Mouse (Mus musculus) CD4-positive, CD25-positive, alpha-beta regulatory T cell, adult 2 months (primary cell): ENCODE data around the gene Irak3.
A peak's percentile ranks its signal among the peaks of the same experiment; 100 is the strongest.

Source experiments
- DNase-seq: peaks from one replicate; pipeline ENCODE4 v3.0.0-alpha.2; 2012; ENCODE audit warnings: low read depth, low spot score

Gene Irak3

DNA sequence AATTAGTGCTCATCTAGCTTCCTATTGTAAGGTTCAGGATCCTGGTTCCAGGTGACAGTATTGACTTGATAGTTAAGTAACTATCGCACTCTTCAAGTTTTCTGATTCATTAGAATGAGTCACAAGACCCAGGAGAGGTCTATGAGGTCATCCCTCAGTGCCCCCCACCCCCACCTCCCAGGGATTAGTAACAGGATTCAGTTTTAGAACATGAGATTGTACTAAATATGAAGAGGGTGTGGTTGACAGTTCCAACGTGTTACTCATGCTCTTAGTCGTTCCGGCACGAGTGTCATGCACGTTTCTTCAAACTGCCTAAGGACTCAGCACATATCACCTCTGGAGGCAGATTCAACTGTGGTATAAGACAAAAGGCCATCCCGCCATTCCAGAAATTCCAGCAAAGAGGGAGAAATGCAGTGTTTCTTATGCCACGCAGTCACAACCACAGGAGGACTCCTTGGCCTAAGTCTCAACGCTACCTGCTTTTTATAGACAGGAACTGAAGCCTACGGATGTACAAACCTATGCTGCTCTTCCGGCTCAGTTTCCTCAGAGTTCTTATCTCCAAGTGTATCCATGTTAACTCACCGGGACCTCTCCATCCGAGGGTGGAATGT lies 2.8 kb upstream of the Irak3 start:
- no peak for DNase-seq

DNA sequence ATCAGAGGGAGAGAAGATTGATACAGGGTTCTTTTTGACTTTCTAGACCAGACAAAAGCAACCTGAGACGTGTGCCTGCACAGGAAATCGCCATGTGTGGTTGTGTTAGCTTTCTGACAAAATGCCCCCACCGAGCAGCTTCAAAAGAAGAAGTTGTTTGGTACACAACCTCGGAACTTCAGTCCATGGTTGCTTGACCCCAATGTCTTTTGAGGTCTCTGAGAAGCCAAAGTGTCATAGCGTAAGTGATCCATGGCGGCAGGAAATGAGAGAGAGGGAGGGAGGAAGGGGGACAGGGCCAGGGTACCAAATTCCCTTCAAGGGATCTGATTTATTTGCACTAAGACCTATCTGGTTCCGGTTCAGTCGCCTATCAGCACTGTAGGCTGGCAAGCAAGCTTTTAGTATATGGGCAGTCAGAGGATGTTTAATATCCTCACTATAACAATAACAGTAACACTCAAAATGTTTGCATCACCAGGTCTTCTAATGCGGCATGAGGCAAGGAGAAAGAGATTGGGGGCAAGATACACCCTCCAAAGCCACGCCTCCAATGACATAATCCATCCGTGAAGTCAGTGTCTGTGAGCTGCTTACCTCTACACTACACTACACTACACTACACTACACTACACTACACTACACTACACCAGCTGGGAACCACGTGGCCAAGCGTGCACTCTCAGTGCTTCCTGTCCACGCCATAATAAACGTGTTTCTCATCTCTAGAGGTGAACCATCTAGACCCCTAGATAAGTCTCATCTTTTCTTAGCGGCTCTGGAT lies 729 bp upstream of the Irak3 start:
- DNase-seq = no peak

DNA sequence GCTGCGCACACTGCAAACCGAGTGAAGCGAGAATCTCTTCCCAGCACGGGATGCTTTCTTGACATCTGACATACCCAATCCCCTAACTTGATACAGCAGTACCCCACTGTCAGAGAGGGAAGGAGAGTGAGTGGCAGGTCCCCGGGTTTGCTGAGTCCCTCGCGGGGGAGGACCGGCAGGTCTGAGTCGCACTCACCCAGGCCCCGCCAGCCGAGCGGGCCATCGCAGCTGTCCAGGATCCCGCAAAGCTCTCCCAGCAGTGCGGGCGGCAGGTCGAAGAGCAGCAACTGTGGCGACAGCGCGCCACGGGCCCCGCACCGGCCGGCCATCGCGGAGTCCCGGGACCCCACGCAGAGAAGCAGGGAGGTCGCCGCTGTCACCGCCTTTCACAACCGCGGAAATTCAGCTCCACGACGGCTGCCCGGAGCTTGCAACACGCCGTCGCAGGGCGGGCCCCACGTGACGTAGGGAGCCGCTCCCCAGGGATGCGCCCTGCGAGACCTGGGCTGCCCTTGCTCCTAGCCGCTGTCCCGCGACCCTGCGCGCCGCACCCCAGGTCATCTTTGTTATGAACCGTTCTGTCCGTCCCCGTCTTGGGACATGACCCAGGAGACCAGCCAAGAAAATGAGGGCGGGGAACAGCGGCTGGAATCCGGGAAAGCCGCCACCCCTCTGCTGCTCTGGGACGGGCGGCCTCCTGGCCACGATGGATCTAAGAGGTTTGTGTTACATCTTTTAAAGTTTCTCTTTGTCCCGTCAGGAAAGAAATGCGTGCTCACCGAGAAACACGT lies 604 bp downstream of the Irak3 start, which contains the start of gene Tmbim4:
Gene Tmbim4 (plus strand): TSS at position 460 of the 791 bp plus-strand sequence.
- DNase-seq = peak; percentile 72

DNA sequence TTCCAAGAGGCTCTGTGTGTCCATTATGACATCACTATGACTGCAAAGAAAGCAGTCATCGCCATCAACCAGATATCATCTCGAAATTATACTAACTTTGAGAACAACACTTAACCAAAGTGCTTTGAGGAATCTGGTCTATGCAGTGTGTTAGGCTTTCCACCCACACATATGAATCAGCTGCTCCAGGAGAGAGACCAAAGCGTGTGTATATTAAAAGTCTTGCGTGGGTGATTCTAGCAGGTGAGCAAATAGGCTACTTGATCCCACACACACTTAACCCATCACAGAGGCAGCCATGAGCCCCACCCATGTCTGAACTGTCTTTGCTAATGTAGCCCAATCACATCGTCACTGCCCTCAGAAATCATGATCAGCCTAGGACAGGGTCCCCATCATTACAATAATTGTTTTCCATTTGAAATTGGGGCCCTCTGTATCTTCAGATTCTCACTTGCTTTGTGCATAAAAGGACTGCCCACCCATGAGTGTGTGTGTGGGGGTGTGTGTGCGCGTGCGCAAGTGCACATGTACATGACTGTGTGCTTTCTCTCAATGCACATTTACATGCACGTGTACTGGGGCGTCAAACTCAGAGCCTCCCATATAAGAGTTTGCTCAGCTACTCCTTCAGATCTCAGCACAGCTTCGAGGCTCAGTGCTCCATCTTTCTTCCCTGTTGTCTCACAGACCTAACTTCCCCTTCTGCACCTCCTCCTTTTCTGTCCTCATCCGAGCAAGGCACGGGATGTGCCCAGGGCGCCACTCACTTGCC lies 4.7 kb downstream of the Irak3 start:
- DNase-seq = peak; percentile 54

DNA sequence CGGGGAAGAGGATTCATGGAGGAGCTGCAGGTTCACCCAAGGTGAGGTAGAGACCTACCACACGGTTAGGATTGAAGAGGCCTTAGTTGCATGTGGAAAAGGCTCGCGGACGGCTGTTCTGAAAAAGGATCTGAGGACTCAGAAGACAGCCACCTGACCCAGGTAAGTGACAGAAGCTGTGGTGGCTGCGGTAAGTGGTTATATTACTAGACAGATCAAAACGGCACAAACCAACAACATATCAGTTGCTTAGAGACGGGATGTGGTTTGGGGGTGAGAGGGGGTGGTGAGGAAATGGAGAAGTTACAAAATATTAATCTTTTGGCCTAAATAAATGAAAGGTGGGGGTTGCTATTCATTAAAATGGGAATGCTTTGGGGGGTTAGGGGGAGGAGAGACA lies 8.7 kb downstream of the Irak3 start:
- peak; percentile 80 for DNase-seq

DNA sequence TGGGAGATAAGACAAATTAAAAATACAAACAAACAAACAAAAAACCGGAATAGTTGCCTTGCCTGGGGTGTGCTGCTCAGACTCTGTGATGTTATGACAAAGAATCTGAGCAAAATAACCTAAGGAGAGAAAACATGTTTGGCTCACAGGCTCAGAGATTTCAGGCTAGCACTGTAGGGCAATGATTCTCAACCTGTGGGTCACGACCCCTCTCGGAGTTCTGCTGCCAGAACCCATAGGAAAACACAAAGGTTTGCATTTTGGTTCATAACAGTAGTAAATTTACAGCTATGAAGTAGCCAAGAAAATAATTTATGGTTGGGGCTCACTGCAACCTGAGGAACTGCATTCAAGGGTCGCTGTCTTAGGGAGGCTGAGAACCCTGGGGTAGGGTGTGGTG lies 9.7 kb downstream of the Irak3 start:
- no peak for DNase-seq

DNA sequence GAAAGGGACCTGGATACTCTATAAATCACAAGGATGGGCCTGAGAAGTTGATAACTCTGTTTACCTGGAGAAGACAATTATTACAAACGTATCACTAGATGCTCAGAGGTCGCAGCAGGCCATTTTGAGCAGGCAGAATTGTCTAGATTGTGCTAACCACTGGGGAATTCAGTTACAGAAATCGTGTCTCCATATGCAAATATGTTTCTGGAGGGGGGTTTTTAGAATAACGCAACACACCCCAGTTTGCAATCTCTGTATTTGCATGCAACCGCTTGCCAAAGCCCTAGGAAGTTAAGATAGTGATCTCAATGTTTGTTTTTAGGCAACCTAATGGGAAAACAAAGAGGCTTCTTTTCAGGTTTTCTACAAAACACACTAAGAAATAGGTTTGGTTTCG lies 10.8 kb downstream of the Irak3 start:
- peak; percentile 35 for DNase-seq

DNA sequence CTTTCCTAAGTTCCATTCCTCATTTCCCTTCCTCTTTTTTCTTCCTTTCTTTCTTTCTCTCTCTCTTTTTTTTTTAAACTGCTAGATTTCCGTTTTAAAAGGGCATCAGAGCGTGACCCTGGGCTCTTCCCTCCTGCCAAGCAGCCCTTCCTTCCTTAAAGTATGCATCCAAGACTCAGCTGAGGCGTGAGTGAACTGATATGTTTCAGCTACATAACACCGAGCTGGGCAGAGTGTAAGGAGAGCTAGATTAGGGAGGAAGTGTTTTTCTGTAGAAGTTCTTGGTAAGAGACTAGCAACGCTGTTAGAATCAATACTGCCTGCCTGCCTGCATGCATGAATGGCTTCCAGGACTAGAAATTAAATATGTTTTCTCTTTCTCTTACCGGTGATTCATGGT lies 12.1 kb downstream of the Irak3 start:
- no peak for DNase-seq

DNA sequence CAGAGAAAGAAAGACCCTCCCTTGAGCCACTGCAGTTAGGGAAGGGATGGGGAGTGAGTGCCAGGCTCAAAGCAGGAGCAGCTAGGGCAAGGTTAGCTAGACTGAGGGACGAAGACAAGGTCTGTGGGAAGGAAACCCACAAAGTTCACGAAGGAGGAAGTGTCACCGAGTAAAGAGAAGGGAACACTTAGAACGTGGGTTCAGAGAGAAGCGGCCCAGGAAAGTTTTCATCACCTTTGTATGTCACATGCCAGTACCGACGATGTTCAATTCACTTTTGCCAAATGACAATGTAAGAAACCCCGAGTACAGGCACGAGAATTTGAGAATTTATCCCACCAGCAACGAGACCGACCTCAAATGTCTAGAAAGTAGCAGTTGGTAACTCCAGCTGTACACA lies 12.7 kb downstream of the Irak3 start:
- peak; percentile 35 for DNase-seq

DNA sequence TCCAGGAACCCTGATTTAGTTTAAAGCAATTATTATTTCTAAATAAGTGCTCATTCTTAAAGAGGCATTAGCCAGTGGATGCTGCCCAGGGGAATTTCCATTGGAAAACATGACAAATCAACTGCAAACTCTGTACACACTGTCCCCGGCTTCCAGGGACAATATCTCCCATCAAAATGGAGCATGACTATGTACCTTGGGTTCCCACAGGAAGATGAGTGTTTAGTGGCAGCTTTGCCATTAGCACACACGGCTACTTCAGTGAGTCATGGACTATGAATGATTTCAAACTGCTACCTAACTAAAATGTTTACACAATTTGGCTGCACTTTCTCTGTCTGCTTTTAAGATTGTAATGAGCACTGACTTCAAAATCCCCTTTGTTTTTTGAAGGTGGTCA lies 13.4 kb downstream of the Irak3 start:
- no peak for DNase-seq

DNA sequence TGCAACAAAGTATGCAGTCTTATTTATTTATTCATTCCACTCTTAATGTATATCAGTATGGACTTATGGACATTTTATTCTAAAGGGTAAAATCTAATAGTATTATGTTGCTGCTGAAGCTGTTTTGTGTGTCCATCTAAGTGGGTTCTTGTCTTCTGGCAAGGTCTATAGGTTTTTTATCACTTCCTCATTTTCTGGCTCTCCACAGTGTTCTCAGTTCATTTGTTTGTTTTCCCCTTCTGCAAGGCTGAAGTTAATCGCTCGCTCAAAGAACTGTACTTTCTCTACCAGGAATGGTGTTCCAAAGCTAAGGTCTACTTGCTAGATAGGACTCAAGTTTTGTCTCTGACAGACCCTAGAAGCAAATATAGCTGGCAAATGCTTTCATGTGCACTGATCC lies 18.6 kb downstream of the Irak3 start:
- DNase-seq = no peak

DNA sequence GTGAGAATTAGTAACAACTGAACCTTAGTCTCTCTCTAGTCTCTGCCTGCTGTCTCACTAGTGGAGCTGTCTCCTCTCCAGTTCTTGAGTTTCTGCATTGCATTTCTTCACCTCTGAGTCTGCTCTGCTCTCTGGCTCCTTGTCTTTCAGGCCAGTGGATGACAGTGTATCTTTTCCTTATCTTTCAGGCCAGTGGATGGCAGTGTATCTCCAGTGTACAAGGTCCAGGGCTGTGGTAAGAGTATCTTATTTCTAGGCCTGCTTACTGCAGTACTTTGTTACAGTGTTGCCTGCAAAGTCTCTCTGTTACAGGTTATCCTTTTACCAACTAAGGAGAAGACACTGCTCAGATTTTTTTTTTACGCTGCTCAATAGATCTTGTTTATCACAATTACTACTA lies 19.0 kb downstream of the Irak3 start:
- DNase-seq = peak; percentile 58

DNA sequence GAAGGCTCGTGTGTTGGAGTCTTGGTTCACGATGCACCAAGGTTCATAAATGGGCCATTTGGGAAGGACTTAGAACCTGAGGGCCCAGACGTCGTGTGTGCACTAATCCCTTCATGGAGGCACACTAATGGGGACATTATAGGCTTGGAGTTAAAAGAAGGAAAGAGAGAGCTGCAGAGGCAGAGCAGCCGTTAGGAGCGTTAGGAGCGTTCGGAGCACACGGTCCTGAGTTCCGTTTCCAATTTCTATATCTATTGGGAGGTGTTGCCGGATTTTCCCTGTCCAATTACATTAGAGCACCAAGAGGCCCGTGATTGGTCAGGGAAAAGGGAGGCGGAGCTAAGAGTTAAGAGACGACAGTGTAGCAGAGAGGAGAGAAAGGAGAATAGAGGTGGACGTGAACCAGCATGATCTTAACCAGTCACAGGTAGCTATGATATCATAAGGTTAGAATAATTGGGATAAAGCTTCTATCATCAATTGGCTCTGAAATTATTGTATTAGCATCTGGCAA lies 27.7 kb downstream of the Irak3 start:
- no peak for DNase-seq

DNA sequence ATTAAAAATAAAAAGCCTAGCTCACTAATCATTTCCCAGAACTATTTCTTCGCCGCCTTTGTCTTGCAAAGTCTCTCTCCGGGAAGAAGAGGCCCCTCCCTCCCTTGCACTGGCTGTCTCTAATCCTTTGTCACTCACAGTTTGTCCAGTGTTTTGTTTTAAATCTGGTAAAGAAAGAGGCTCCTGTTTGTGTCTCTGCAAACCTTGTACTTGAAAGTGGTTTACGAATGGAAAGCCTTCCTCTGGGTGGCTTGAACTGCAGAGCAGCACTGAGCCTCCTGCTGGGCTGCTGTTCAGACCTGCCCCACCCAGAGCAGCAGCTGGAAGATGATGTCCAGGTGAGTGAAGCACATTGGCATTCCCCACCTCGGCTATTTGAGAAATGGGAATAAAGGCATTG lies 30.6 kb downstream of the Irak3 start:
- no peak for DNase-seq

DNA sequence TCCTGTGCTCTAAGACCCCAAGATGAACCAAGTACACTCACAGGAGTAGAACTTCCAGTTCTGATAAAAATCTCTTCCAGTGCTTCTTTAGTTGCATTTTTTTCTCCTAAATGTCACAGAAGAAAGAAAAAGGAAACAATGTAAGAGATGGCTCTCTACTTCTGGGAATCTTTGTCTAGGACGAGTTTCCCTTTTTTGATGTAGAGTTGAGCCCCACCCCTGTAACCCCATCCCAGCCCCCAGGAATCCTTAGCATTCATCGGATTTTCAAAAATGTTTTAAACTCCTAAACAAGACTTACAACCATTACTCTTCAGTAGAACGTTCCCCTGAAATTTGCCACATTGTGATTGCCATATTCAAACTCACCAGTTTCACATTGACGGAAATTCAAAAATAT lies 31.7 kb downstream of the Irak3 start:
- no peak for DNase-seq

DNA sequence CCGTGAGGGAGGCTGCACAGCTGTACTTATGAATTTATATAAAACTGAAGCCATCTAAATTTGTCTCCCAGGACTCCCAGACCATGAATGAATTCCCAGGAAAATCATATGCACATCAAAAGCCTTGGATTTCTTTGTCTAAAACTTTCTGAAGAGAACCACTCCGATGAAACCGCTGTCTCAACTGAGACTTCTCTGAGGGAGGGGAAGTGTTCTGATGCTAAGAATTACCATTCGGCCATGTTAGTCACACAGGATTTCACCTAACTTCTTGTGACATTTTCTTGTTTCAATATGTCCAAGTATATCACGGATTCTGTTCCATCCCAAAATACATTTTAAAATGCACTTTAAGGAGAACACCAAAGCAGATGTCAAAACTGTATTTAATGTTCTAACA lies 32.1 kb downstream of the Irak3 start:
- no peak for DNase-seq

DNA sequence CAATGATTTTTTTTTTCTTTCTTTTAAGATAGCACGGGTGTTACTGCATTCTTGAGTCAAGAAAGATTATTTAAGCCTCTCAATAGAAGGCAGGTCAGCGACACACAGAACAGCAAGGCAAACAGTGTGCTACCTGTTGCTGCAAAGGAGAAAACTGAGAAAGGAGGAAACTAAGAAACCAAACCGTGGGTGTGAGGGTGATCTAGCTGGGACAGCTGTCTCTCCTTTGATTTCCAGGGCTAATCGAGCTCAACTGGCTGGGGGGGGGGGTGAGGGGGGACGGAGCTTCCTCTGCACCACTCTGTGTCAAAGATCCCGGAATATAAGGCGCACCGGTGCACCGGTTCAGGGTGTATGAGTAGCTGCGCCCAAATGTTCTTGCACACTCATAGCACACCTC lies 32.9 kb downstream of the Irak3 start:
- DNase-seq = no peak

DNA sequence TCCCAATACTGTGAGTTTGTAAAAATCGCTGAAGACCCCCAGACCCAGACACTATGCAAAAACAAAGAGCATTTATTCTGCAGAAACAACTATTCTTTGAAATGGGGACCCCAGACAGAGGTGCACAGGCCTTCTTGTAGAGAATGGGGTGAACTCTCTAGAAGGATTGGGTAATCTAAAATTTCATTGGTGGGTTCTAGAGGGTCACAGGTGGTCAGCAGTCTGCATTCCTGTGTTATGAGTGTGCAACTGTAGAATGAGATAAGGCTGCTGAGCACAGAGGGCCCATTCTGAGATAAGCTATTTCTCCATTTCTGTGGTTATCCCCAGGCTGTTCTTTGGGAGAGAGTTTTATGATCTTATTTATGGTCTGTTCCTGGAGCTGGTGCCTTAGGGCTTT lies 33.9 kb downstream of the Irak3 start:
- no peak for DNase-seq

DNA sequence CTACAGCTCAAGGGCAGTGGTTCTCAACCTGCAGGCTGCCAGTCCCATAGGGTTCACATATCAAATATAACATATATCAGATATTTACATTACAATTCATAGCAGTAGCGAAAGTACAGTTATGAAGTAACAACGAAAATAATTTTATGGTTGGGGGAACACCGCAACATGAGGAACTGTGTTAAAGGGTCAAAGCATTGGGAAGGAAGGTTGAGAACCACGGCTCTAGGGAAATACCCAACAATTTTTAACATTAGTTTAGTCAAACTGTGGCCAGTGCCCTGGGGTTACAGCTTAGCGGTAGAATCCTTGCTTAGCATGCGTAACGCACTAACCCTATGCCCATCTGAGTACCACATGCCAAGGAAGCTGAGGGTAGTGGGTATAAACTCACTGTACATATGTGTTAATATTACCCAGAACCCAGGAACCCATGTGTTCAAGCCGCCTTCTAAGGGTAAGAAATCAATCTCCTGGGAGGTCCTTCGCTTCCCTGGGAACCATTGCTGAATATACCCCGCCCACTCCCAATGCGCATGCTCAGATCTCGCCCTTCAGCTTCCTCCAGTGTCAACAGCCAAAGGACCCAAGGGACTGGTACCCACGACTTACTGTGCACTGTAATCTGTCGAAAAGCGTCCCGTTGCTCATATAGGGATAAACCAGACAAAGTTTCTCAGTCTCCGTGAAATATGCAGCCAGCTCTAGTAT lies 36.0 kb downstream of the Irak3 start:
- no peak for DNase-seq

DNA sequence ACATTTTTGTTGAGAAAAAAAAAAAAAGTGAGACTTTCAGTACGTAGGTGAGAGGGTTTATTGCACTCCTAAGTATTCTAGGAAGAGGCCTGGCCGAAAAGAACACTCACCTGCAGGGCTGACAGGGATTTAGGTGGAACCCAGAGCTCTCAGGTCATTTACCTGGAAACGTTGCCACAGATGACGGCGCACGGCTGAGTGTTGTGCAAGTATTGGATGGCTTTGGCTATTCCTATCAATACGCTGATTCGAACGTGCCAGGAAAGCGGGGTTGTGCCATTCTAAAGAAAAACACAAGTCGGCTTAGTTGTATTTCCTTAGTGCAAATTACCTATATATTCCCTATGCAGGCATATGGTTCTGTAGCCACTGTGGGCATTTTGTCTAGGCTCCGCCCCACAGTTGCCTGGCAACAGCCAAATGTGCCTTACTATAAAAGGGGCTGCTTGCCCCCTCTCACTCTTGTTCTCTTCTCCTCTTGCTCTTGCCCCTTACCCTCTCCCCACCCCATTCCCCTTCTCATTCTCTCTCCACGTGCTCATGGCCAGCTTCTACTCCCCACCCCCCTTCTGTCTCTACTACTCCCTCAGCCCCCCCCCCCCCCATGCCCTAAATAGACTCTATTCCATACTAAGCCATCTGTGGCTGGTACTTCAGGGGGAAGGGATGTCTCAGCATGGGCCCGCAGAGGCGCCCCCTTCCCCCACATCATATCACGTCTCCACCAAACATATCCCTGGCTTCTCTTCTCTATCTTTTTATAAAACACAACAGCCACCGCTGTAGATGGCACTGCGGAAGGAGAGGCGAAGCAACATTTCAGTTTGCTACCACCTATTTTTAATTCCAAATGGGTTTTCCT lies 36.8 kb downstream of the Irak3 start:
- DNase-seq = no peak
